Mouse (Mus musculus) CH12.LX (cell line): ENCODE measurements around the gene Ssbp2. TPM values are rescaled to one million over a fixed set of nuclear protein-coding genes. Genes with fewer than 3 reads are reported as not detected.

Experiments
- DNase-seq: peaks from one replicate; pipeline ENCODE4 v3.0.0-alpha.2; 2013; ENCODE audit errors: extremely low read depth
- H3K27ac ChIP-seq: 2 replicates; pipeline ENCODE4 v1.5.1; 2012; ENCODE audit warnings: low read depth, mild to moderate bottlenecking, control low read depth, moderate library complexity; ENCODE audit not compliant: insufficient read depth
- H3K27me3 ChIP-seq: replicated peaks from 2 replicates; pipeline ENCODE3; 2012; ENCODE audit warnings: inconsistent platforms
- H3K36me3 ChIP-seq, 2 experiments: replicated peaks in 1 of 2; 2 replicates each; pipeline versions ENCODE3 to v1.6.1; 2012; ENCODE audit warnings: inconsistent platforms in 1 of 2, low read length in 1 of 2, mild to moderate bottlenecking in 1 of 2, mixed read lengths in 1 of 2, moderate library complexity in 1 of 2; ENCODE audit not compliant: control insufficient read depth in 1 of 2, insufficient read depth in 1 of 2
- H3K4me1 ChIP-seq, 2 experiments: 2 replicates each; pipeline ENCODE4 v1.6.1; 2012; ENCODE audit warnings: inconsistent platforms in 1 of 2, moderate library complexity in 1 of 2; ENCODE audit not compliant: insufficient read depth in 2 of 2, control insufficient read depth in 1 of 2
- H3K4me2 ChIP-seq: 2 replicates; pipeline ENCODE4 v1.6.1; 2012; ENCODE audit warnings: low read depth, mild to moderate bottlenecking, control low read depth; ENCODE audit not compliant: poor library complexity, insufficient read depth, severe bottlenecking
- H3K4me3 ChIP-seq, 3 experiments: fragments of 150-350 bp in 1 of 3; sonication (generic) in 1 of 3; replicated peaks in 1 of 3; 2 replicates each; pipeline versions ENCODE3 to v1.5.1; 2011 to 2012; ENCODE audit warnings: low read depth in 2 of 3, low read length in 2 of 3, mild to moderate bottlenecking in 2 of 3, moderate library complexity in 2 of 3, control low read depth in 1 of 3, improper control_type of control experiment in 1 of 3, inconsistent platforms in 1 of 3, mixed read lengths in 1 of 3; ENCODE audit not compliant: poor library complexity in 1 of 3
- H3K79me2 ChIP-seq: replicated peaks from 2 replicates; pipeline ENCODE4 v1.6.1; 2012; ENCODE audit warnings: mild to moderate bottlenecking, moderate library complexity; ENCODE audit not compliant: control insufficient read depth, poor library complexity, insufficient read depth, severe bottlenecking; ENCODE audit errors: extremely low read depth
- H3K9ac ChIP-seq: 2 replicates; pipeline ENCODE4 v1.6.1; 2012; ENCODE audit warnings: low read depth, mild to moderate bottlenecking, control low read depth, moderate library complexity; ENCODE audit not compliant: insufficient read depth
- H3K9me3 ChIP-seq: replicated peaks from 2 replicates; pipeline ENCODE3; 2012; ENCODE audit warnings: low read length, inconsistent platforms, mixed read lengths
- BHLHE40 ChIP-seq: IDR thresholded peaks from 2 replicates; pipeline ENCODE4 v1.6.1; 2011; ENCODE audit warnings: mild to moderate bottlenecking, low read depth, low read length, improper control_type of control experiment
- CHD1 ChIP-seq: IDR thresholded peaks from 2 replicates; pipeline ENCODE4 v1.6.1; 2012; ENCODE audit warnings: low read depth, low read length, improper control_type of control experiment, inconsistent platforms
- CTCF ChIP-seq, 2 experiments: IDR thresholded peaks in 1 of 2; conservative IDR thresholded peaks in 1 of 2; 2 replicates each; pipeline ENCODE4 v1.5.1; 2011 to 2012; ENCODE audit warnings: low read depth in 2 of 2, low read length in 2 of 2, improper control_type of control experiment in 1 of 2, inconsistent platforms in 1 of 2, mild to moderate bottlenecking in 1 of 2, moderate library complexity in 1 of 2
- E2F4 ChIP-seq: IDR thresholded peaks from 2 replicates; pipeline ENCODE4 v1.6.1; 2011; ENCODE audit warnings: low read depth, low read length, improper control_type of control experiment; ENCODE audit not compliant: insufficient replicate concordance
- ELF1 ChIP-seq: IDR thresholded peaks from 2 replicates; pipeline ENCODE4 v1.6.1; 2014; ENCODE audit warnings: low read depth, mild to moderate bottlenecking, inconsistent platforms, low read length, improper control_type of control experiment
- ETS1 ChIP-seq: conservative IDR thresholded peaks from 2 replicates; pipeline ENCODE4 v1.6.1; 2012; ENCODE audit warnings: low read depth, mild to moderate bottlenecking, inconsistent platforms, low read length, improper control_type of control experiment, moderate library complexity
- GABPA ChIP-seq: IDR thresholded peaks from 2 replicates; pipeline ENCODE4 v1.6.1; 2012; ENCODE audit warnings: low read depth, low read length, improper control_type of control experiment, inconsistent platforms; ENCODE audit not compliant: insufficient replicate concordance
- IRF4 ChIP-seq: IDR thresholded peaks from 2 replicates; pipeline ENCODE4 v1.6.1; 2014; ENCODE audit warnings: low read depth, mild to moderate bottlenecking, inconsistent platforms, low read length, improper control_type of control experiment
- JUND ChIP-seq: conservative IDR thresholded peaks from 2 replicates; pipeline ENCODE4 v1.6.1; 2011; ENCODE audit warnings: low read depth, low read length, improper control_type of control experiment
- KAT2A ChIP-seq: IDR thresholded peaks from 2 replicates; pipeline ENCODE4 v1.6.1; 2012; ENCODE audit warnings: low read length, improper control_type of control experiment, inconsistent platforms; ENCODE audit not compliant: insufficient replicate concordance
- MAFK ChIP-seq: IDR thresholded peaks from 2 replicates; pipeline ENCODE4 v1.6.1; 2011; ENCODE audit warnings: low read length, improper control_type of control experiment; ENCODE audit not compliant: insufficient replicate concordance
- MXI1 ChIP-seq: IDR thresholded peaks from 2 replicates; pipeline ENCODE4 v1.6.1; 2011; ENCODE audit warnings: mild to moderate bottlenecking, low read depth, low read length, improper control_type of control experiment
- MYC ChIP-seq: IDR thresholded peaks from 2 replicates; pipeline ENCODE4 v1.6.1; 2011; ENCODE audit warnings: low read depth, mild to moderate bottlenecking, improper control_type of control experiment, low read length
- NRF1 ChIP-seq: IDR thresholded peaks from 2 replicates; pipeline ENCODE4 v1.6.1; 2014; ENCODE audit warnings: low read depth, mild to moderate bottlenecking, inconsistent platforms, low read length, improper control_type of control experiment, moderate library complexity
- POLR2AphosphoS2 ChIP-seq: IDR thresholded peaks from 2 replicates; pipeline ENCODE4 v1.6.1; 2011; ENCODE audit warnings: low read depth, low read length, improper control_type of control experiment
- RAD21 ChIP-seq: IDR thresholded peaks from 2 replicates; pipeline ENCODE4 v1.6.1; 2011; ENCODE audit warnings: low read depth, mild to moderate bottlenecking, low read length, improper control_type of control experiment, moderate library complexity
- RCOR1 ChIP-seq: conservative IDR thresholded peaks from 2 replicates; pipeline ENCODE4 v1.6.1; 2012; ENCODE audit warnings: low read depth, mild to moderate bottlenecking, inconsistent platforms, low read length, improper control_type of control experiment
- SIN3A ChIP-seq: IDR thresholded peaks from 2 replicates; pipeline ENCODE4 v1.6.1; 2012; ENCODE audit warnings: low read length, improper control_type of control experiment, inconsistent platforms
- SMC3 ChIP-seq: IDR thresholded peaks from 2 replicates; pipeline ENCODE4 v1.6.1; 2011; ENCODE audit warnings: low read depth, low read length, improper control_type of control experiment
- TBP ChIP-seq: conservative IDR thresholded peaks from 2 replicates; pipeline ENCODE4 v1.6.1; 2011; ENCODE audit warnings: low read depth, low read length, improper control_type of control experiment
- ZC3H11A ChIP-seq: IDR thresholded peaks from 2 replicates; pipeline ENCODE4 v1.6.1; 2012; ENCODE audit warnings: low read depth, mild to moderate bottlenecking, inconsistent platforms, low read length, improper control_type of control experiment
- ZMIZ1 ChIP-seq: IDR thresholded peaks from 2 replicates; pipeline ENCODE4 v1.6.1; 2012; ENCODE audit warnings: low read depth, mild to moderate bottlenecking, inconsistent platforms, low read length, improper control_type of control experiment
- dilution Hi-C: fragments of 300-500 bp; cut with MboI; formaldehyde crosslinking; loops from 2 replicates; pipeline ENCODE4 v1.14.3; 2020; ENCODE audit warnings: low sequenced_read_pairs; ENCODE audit not compliant: extremely low pct_unique_long_range_greater_than_20kb, extremely low pct_ligation_motif_present
- in situ Hi-C: fragments of 300-500 bp; cut with MboI; formaldehyde crosslinking; loops from 3 replicates; pipeline ENCODE4 v1.14.3; 2019; ENCODE audit warnings: low sequenced_read_pairs, low pct_ligation_motif_present, low pct_unique_long_range_greater_than_20kb, mixed read lengths
- polyA plus RNA-seq: library from polyadenylated mRNA; unstranded; fragments of >175 nt; gene quantifications from 2 replicates; pipeline ENCODE4 v1.2.1, GENCODE M21; 2012; ENCODE audit warnings: low read depth; ENCODE audit not compliant: insufficient read length
- total RNA-seq, 2 experiments: library from RNA; depleted of rRNA; stranded (reverse); fragments of 300-350 nt in 1 of 2; fragments of >200 nt in 1 of 2; gene quantifications; 2 replicates each; pipeline ENCODE4 v1.2.3; 2012 to 2014

Ssbp2 gene
- total and polyA plus RNA-seq, 3 experiments = 1.9 to 3.6 (median 1.9) TPM

DNA sequence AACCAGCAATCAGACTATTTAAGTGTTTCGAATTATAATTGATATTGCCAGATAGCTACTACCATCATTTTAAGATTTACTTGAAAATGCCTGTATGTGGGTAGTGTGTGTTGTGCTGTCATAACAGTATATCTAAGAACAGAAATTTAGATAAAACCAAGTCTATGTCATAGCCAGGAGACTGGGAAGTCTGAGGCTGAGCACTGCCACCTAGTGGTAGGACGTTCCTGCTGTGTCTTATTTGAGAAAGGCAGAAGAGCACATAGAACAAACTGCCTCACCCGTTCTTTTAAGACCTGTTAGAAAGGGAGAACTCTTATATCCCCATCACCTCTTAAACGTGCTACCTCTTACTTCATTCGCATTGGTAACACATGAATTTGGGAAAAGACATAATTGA, 176.7 kb downstream of the Ssbp2 start:
- Histone ChIP-seq H3K4me2 (no peak overlapping the region), H3K27me3 (no peaks in the 10 kb centered on the region), H3K27ac (no peak overlapping the region), H3K9me3 (no peaks in the 10 kb centered on the region), H3K4me1 (peaks cover 0 to 12% of the 10 kb centered on the region in 2 experiments; a peak in 2 of 4 replicates), H3K36me3 (no peaks in the 10 kb centered on the region), H3K4me3 (no peak overlapping the region), H3K79me2 (no peaks in the 10 kb centered on the region), H3K9ac (no peak overlapping the region)
- peak; percentile 91 for DNase-seq
- dilution Hi-C loops = no loop called here
- in situ Hi-C loops = loop anchor here (25.0 kb wide), 2 partner anchors 175 to 700 kb away; partner anchors contain the start of gene Ssbp2
- TF ChIP-seq JUND = peak; percentile 26; the same call in 1 of the 2 replicates
- peak; percentile 87 for TF ChIP-seq RAD21
- TF ChIP-seq MYC = 0 out of 2 replicates have a peak, but pooled peaks have one; percentile 13
- TF ChIP-seq CTCF (conservative IDR thresholded peaks at IDR 0.05 in 1 of 2, IDR thresholded peaks at IDR 0.05 in 1 of 2; ENCODE audit: low read depth in 2 of 2, low read length in 2 of 2) = peak; percentile 88 to 92
- TF ChIP-seq SMC3 = peak; percentile 87
- 0 out of 2 replicates have a peak, but pooled peaks have one; percentile 12 for TF ChIP-seq IRF4
- TF ChIP-seq KAT2A = no peak
- no peak for TF ChIP-seq MXI1
- TF ChIP-seq ZC3H11A = peak; percentile 42; the same call in 1 of the 2 replicates

DNA sequence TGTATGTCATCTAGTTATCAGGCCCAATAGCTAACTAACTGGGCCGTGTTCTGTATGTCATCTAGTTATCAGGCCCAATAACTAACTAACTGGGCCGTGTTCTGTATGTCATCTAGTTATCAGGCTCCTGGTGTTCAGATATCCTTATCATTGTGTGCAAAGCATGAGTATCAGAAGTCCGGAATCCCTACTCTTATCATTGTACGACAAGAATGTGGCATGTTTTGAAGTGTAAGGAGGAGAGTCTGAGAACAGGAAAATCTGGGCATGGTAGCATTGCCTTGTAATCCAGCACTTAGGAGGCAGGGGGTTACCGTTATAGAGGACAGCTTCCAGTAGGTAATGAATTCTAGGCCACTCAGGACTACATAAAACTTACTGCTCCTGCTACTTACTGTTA, 178.8 kb downstream of the Ssbp2 start:
- in situ Hi-C loops = loop anchor here (25.0 kb wide), 2 partner anchors 177 to 702 kb away; partner anchors contain the start of gene Ssbp2

More for the DNA sequence above, 178.8 kb downstream of the Ssbp2 start:
- Histone ChIP-seq H3K9me3 (no peaks in the 10 kb centered on the region), H3K4me3 (no peak overlapping the region), H3K79me2 (no peaks in the 10 kb centered on the region), H3K4me2 (no peak overlapping the region), H3K9ac (no peak overlapping the region), H3K36me3 (no peaks in the 10 kb centered on the region), H3K27me3 (no peaks in the 10 kb centered on the region), H3K4me1 (peaks cover 0 to 12% of the 10 kb centered on the region in 2 experiments; a peak in 2 of 4 replicates), H3K27ac (no peak overlapping the region)
- DNase-seq = no peak
- dilution Hi-C loops = no loop called here
- TF ChIP-seq ZC3H11A = no peak
- TF ChIP-seq TBP = no peak
- TF ChIP-seq RCOR1 = no peak
- TF ChIP-seq CHD1 = no peak
- no peak for TF ChIP-seq MAFK
- no peak for TF ChIP-seq ETS1
- no peak for TF ChIP-seq SIN3A
- no peak for TF ChIP-seq BHLHE40
- TF ChIP-seq ELF1 = no peak
- no peak for TF ChIP-seq NRF1
- no peak for TF ChIP-seq IRF4
- no peak for TF ChIP-seq E2F4
- no peak for TF ChIP-seq ZMIZ1
- TF ChIP-seq GABPA = no peak
- TF ChIP-seq POLR2AphosphoS2 = no peak
